Mouse (Mus musculus): ENCODE data around the gene Ube2j1.

GRCm38 (mm10) chr4:33029104-33029503, 2.1 kb upstream of the Ube2j1 start:
- TF ChIP-seq EP300 (IDR thresholded peaks at IDR 0.05; ENCODE audit: low read length) (no peak), MAX (IDR thresholded peaks at IDR 0.05; ENCODE audit: low read length) (no peak), ZKSCAN1 (IDR thresholded peaks at IDR 0.05; ENCODE audit: borderline replicate concordance, low read depth, low read length) (no peak), ETS1 (conservative IDR thresholded peaks at IDR 0.05; ENCODE audit: low read depth, low read length) (no peak; the same call in 1 of the 2 replicates), POLR2AphosphoS2 (IDR thresholded peaks at IDR 0.05; ENCODE audit: low read depth, low read length) (no peak)

Data from CH12.LX (cell line).